Mouse (Mus musculus) olfactory bulb, adult 2 months (tissue): ENCODE data around the gene Serinc5.

Experiments used
- CTCF ChIP-seq: fragments of 200-500 bp; IDR thresholded peaks from 2 replicates; pipeline ENCODE4 v1.5.1; 2012; ENCODE audit warnings: low read depth, mild to moderate bottlenecking, low read length, moderate library complexity; ENCODE audit not compliant: insufficient read depth
- POLR2A ChIP-seq: fragments of 200-500 bp; IDR thresholded peaks from 2 replicates; pipeline ENCODE4 v1.6.1; 2012; ENCODE audit warnings: mild to moderate bottlenecking, low read depth, low read length, moderate library complexity; ENCODE audit not compliant: insufficient read depth

DNA sequence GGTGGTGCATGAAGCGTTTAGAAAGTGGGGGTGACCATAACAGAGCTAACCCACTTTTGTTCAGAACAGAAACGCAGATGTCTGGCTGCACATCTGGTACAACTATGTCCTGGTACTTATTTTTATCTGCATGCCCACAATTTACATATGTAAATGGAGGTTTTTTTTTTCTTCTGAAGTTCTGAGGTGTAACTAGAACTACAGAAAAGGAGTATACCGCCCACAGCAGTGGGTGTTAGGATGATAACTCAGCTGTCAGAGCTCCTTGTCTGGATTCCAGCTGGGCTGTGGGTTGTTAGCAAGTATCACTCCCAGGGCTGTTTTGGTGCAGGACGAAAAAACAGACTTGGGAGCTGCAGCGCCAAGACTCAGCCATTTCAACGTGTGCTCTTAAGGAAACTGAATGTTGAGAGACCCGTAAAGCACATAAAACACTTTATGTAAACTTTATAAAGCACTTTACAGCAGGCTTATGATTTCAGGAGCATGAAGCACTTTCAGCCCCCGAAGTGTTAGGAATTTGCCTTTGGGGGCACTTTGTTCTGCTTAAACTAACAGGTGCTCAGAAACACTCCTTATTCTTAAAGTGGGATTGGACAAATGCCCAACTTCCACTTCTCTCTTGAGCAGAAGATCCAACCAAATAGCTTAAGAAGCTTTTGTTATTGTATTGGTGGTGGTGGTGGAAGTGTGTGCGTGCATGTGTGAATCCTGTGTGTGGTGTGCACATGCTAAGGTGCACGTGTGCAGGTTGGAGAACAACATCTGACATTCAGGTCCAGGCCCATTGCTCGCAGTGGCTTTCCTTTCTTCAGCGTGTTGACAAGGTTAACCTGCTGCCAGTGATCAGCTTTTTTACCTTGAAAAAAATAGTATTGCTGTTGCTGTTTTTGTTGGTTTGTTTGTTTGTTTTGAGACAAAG is 28.5 kb downstream of the Serinc5 start:
- TF ChIP-seq CTCF (no peak), POLR2A (no peak)
